Mouse (Mus musculus) neural tube, embryonic 10.5 days (tissue): ENCODE measurements around the gene Gm6812.
"Not testable (repeated sequence)": the region's sequence is repeated elsewhere in the genome, so short reads cannot be mapped to it uniquely, and the experiment has no call there.

Source experiments
- DNase-seq: peaks from one replicate; pipeline ENCODE4 v3.0.0-alpha.2; 2017; ENCODE audit warnings: low spot score; ENCODE audit errors: extremely low spot score

The Gm6812 gene

DNA sequence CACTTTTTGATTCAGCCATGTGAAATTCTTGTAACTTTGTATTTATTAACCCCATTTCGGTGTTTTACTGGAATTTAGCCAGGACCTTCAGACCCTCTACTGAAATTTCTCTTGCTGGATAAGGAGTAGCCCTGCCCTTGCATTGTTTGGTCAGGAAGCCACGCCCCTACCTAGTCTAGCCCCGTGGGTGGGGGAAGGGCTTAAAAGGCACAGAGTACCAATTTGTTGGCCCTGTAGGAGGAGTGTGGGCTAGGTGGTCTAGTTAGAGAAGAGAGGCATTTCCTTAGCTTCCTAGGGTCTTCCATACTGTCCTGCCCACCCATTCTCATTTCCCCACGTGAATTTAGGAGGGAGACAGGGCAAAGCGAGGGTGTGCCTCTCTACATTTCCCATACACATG is at the start of gene Gm6812:
Gm6812 (minus strand) TSS at position 101 of the 400 bp plus-strand sequence.
- not testable (repeated sequence) for DNase-seq

DNA sequence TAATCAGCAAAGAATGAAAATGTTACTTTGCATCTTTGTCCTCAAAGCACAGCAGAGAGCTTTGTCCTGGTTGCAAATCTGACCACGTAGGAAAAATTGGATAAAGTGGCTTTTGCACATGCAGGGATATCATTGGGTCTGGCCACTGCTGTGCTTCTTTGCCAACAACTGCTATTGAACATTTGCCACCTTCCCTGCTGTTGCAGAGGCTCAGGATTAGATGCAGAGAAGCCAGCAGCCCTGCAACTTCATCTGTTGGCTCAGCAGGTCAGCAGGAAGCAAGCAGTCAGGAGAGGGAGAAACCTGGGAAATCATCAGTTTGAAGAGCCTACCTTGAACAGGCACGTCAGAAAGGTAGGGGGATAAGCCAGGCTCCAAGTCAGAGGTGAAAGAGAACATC is 27.7 kb downstream of the Gm6812 start:
- DNase-seq: no peak
